ENCODE assay signal across 9 mouse cellular contexts in the genomic region with DNA sequence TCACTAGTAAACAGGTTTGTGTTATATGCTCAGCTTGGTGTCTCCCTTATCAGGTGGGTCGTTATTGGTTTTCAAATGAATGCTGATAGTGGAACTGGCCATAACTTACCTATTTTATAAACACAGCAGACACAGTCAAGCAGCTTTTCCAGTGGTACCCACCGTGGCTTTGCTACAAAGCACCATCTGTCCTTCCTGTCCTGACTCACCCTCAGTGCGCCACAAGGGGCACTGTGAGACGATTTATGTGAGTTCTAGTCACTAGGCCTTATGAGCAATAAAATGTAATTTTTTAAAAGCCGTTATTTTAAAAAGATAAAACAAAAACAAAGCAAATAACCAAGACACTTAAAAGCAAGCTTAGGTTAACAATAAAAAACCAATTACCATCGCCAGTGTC. TPM values are rescaled to one million over a fixed set of nuclear protein-coding genes. Genes with fewer than 3 reads are reported as not detected.
DNase-seq lines count a peak whose midpoint lies in the region; ATAC-seq and TF ChIP-seq lines count a peak whose summit lies in the region.
"Had no signal": no experiment of that assay in that cellular context is flagged by ENCODE, and none has a peak within 500 bp of the region (broad histone marks: within the 10 kb centered on the region; RNA-seq: fewer than 3 reads in every experiment).

No protein-coding gene starts in this region.

- no peak for TF ChIP-seq POLR2A in kidney, adult 2 months (IDR thresholded peaks at IDR 0.05; ENCODE audit: low read depth, low read length)
- TF ChIP-seq POLR2A in testis, adult 2 months (IDR thresholded peaks at IDR 0.05; ENCODE audit: control insufficient read depth, low read depth, low read length), result no peak
- TF ChIP-seq POLR2A in cortical plate, adult 2 months (IDR thresholded peaks at IDR 0.05; ENCODE audit: extremely low read depth, insufficient read depth, low read length), result no peak

- H3K4me1 ChIP-seq in kidney, adult 2 months (ENCODE audit: control insufficient read depth, insufficient read depth, low read length), result no peaks in the 10 kb centered on the region; the same call in 1 of the 2 replicates
- H3K4me1 ChIP-seq in testis, adult 2 months (ENCODE audit: control insufficient read depth, insufficient read depth, low read length), result peaks cover 5% of the 10 kb centered on the region
- no peaks in the 10 kb centered on the region for H3K4me1 ChIP-seq in cortical plate, adult 2 months (ENCODE audit: control insufficient read depth, insufficient read depth, low read length)

- ATAC-seq in erythroid progenitor cell, adult 5-6 weeks (replicated peaks; ENCODE audit: low FRiP score, poor library complexity, severe bottlenecking), result no peak

- no peaks in the 10 kb centered on the region for H3K27me3 ChIP-seq in kidney, adult 2 months (replicated peaks; ENCODE audit: control insufficient read depth, insufficient read depth, low read length)
- no peaks in the 10 kb centered on the region for H3K27me3 ChIP-seq in testis, adult 2 months (ENCODE audit: control insufficient read depth, insufficient read depth, low read length)

- no peak overlapping the region for H3K4me3 ChIP-seq in kidney, adult 2 months (ENCODE audit: insufficient read depth, low read depth, low read length)
- no peak overlapping the region for H3K4me3 ChIP-seq in testis, adult 2 months (ENCODE audit: control insufficient read depth, low read depth, low read length)
- H3K4me3 ChIP-seq in cortical plate, adult 2 months (ENCODE audit: insufficient read depth, low read length), result no peak overlapping the region

- H3K36me3 ChIP-seq in kidney, adult 2 months (ENCODE audit: control insufficient read depth, insufficient read depth, low read length), result no peaks in the 10 kb centered on the region
- no peaks in the 10 kb centered on the region for H3K36me3 ChIP-seq in testis, adult 2 months (ENCODE audit: control insufficient read depth, insufficient read depth, low read length)

- peak; percentile 46; the same call in 1 of the 2 replicates for TF ChIP-seq CTCF in kidney, adult 2 months (conservative IDR thresholded peaks at IDR 0.05; ENCODE audit: insufficient read depth, insufficient read length, low read depth, low read length)
- TF ChIP-seq CTCF in testis, adult 2 months (IDR thresholded peaks at IDR 0.05; ENCODE audit: control insufficient read depth, insufficient read depth, insufficient replicate concordance, low read depth, low read length), result peak; percentile 31; the same call in 1 of the 2 replicates
- peak; percentile 45 for TF ChIP-seq CTCF in cortical plate, adult 2 months (IDR thresholded peaks at IDR 0.05; ENCODE audit: extremely low read depth, insufficient read depth, low read length)

- no peak for DNase-seq in kidney, adult 2 months
- DNase-seq in kidney, adult 18-20 months, result no peak
- DNase-seq in testis, postnatal 10 days (ENCODE audit: low spot score), result no peak
- no peak for DNase-seq in layer of hippocampus, adult 9-10 months (ENCODE audit: low spot score)
- DNase-seq: gastrocnemius, postnatal 36 days; lung, adult 18-20 months had no signal

- 61% methylated on average over 6 of the region's 6 CpGs for WGBS in kidney, adult 2 months

- H3K27ac ChIP-seq in kidney, adult 2 months (ENCODE audit: insufficient read depth, low read depth, low read length), result no peak overlapping the region
- no peak overlapping the region for H3K27ac ChIP-seq in testis, adult 2 months (ENCODE audit: control insufficient read depth, insufficient read depth, low read depth, low read length)
- H3K27ac ChIP-seq in cortical plate, adult 2 months (ENCODE audit: insufficient read depth, low read length), result no peak overlapping the region

RNA-seq across cellular contexts. Expression of gene Tmem144, which starts 13.8 kb away (rescaled TPM):
- 7.1 and 7.4 TPM in 2 replicates for polyA plus RNA-seq in kidney, adult 2 months (2012; rRNA removed)
- 463 and 494 TPM in 2 replicates for polyA plus RNA-seq in testis, adult 2 months (2012; rRNA removed)
- polyA plus RNA-seq in cortical plate, adult 2 months (2012; rRNA removed), result 4.1 and 5.2 TPM in 2 replicates
- 1.1 TPM in 1 of 2 replicates, not detected in the other for total RNA-seq in erythroid progenitor cell, adult 5-6 weeks (2015; ENCODE audit: low replicate concordance)
- not detected in 2 replicates for total RNA-seq in erythroid progenitor cell, adult 5-6 weeks (2017; ENCODE audit: low replicate concordance)

RNA-seq across cellular contexts. Expression of gene Fam198b, which starts 45.6 kb away (rescaled TPM):
- 2.1 and 2.4 TPM in 2 replicates for polyA plus RNA-seq in kidney, adult 2 months (2012; rRNA removed)
- polyA plus RNA-seq in testis, adult 2 months (2012; rRNA removed), result 3.7 and 4.0 TPM in 2 replicates
- polyA plus RNA-seq in cortical plate, adult 2 months (2012; rRNA removed), result 2.4 TPM in 2 replicates
- total RNA-seq in erythroid progenitor cell, adult 5-6 weeks (2015; ENCODE audit: low replicate concordance), result not detected in 2 replicates
- not detected in 2 replicates for total RNA-seq in erythroid progenitor cell, adult 5-6 weeks (2017; ENCODE audit: low replicate concordance)

Comparison
In these comparisons a context has a peak if more than half of its experiments do, and no peak if none do; other contexts are left out.
1. RNA of gene Tmem144, which starts 13.8 kb away (polyA plus RNA-seq): 463 to 494 TPM in testis, adult 2 months; 7.1 to 7.4 TPM in kidney, adult 2 months and 4.1 to 5.2 TPM in cortical plate, adult 2 months; every median in the first group is over 10 times any median in the second.
2. Peak in every context shown above with its lines, with median percentiles within 50 percentile points of each other: CTCF ChIP-seq.